Mouse (Mus musculus) cortical plate, adult 2 months (tissue): ENCODE data around the gene Slc12a9. TPM values are rescaled to one million over a fixed set of nuclear protein-coding genes. Genes with fewer than 3 reads are reported as not detected.

Experiments
- H3K27ac ChIP-seq: fragments of 200-500 bp; 2 replicates; pipeline ENCODE4 v1.5.1; 2012; ENCODE audit warnings: low read length, control low read depth, inconsistent platforms; ENCODE audit not compliant: insufficient read depth
- H3K4me1 ChIP-seq: fragments of 200-500 bp; 2 replicates; pipeline ENCODE4 v1.6.1; 2011; ENCODE audit warnings: low read length; ENCODE audit not compliant: control insufficient read depth, insufficient read depth
- H3K4me3 ChIP-seq: fragments of 200-500 bp; 2 replicates; pipeline ENCODE4 v1.5.1; 2011; ENCODE audit warnings: mild to moderate bottlenecking, low read length, control low read depth; ENCODE audit not compliant: insufficient read depth
- CTCF ChIP-seq: fragments of 200-500 bp; IDR thresholded peaks from 2 replicates; pipeline ENCODE4 v1.5.1; 2011; ENCODE audit warnings: mild to moderate bottlenecking, control low read depth, low read length; ENCODE audit not compliant: insufficient read depth; ENCODE audit errors: extremely low read depth
- POLR2A ChIP-seq: fragments of 200-500 bp; IDR thresholded peaks from 2 replicates; pipeline ENCODE4 v1.6.1; 2011; ENCODE audit warnings: mild to moderate bottlenecking, low read length, control low read depth; ENCODE audit not compliant: insufficient read depth; ENCODE audit errors: extremely low read depth
- polyA plus RNA-seq: library from polyadenylated mRNA; depleted of rRNA; stranded (reverse); fragments of >200 nt; gene quantifications from 2 replicates; pipeline ENCODE4 v1.2.3, GENCODE M21; 2012; rRNA removed

Gene Slc12a9
- polyA plus RNA-seq, 1 experiment: 34.0 TPM

DNA sequence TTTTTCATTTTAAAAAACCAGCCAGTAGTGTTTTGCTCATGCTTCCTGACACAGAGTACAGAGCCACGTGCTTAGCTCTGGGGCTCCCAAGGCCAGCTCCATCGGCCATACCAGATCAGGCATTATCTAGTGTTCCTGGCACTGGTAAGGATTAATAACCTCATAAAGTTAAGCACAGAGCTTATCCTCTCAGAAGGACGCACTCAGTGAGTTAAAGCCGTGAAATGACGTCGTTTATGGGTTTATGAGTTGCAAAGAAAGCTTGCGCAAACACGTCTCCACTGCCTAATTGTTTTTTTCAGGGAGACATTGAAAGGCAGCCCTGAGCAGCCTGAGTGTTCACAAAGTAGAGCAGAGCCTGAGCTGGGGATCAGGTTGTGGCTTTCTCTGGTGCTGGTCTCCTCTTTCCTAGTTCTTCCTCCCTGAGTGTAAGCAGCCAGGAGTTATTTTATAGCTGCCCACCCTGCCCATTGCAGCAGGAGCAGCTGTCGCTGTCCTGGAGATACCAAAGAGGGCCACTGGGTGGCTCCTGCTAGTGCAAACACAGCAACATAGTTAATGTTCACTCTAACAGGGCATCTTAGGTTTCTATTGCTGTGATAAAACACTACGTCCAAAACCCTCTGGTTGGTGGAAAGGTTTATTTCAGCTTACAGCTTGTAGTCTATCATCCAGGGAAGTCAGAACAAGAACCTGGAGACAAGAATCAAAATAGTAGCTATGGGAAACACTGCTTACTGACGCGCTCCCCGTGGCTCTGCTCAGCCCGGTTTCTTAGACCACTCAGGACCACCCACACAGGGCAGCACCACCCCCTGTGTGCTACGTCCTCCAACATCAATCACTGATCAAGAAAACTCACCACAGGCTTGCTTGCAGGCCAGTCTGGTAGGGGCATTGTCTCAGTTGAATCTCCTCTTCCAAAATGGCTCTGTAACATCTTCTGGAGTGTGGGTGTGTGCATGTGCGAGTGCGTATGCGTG, 55.7 kb downstream of the Slc12a9 start:
- H3K27ac ChIP-seq: no peak overlapping the region
- no peak for TF ChIP-seq POLR2A
- peak; percentile 47 for TF ChIP-seq CTCF
- no peaks in the 10 kb centered on the region for H3K4me1 ChIP-seq
- H3K4me3 ChIP-seq: no peak overlapping the region

DNA sequence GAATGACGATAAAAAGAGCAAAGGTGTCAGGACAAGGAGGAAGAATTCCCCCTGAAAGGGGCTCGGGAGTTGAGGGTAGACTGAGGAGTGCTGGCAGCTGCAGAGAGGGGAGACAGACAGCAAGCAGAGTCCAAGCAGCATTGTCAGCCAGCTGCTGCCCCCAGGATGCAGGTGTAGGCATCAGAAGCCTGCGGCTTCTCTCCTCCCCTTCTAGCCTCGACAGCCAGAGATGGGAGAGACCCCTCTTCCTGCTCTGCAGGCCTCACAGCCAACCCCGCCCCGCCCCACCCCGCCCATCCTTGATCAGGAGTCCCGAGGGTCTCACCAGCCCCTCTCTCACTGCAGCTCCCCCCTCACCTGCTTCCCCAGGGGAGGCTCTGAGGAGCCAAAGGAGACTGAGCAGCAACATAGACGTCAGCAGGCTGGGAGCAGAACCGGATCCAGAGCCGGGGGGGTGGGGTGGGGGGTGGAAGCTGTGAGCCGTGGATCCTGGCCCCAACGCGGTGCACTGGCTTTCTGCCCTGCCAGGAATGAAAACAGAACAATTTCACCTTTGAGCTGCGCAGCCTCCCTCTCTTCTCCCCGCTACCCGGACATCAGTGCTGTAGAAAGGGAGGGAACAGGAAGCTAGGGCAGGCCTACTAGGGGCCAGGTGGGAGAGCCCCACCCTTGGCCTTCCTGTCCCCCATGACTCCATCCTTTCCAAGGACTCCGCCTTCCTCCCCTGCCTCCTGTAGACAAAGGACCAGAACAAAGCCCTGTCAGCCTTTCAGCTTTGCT, 65.1 kb downstream of the Slc12a9 start:
- Histone ChIP-seq H3K27ac (no peak overlapping the region), H3K4me3 (0 out of 2 replicates have a peak overlapping the region, but pooled peaks have one; percentile 4), H3K4me1 (no peaks in the 10 kb centered on the region)
- no peak for TF ChIP-seq POLR2A
- TF ChIP-seq CTCF: no peak

DNA sequence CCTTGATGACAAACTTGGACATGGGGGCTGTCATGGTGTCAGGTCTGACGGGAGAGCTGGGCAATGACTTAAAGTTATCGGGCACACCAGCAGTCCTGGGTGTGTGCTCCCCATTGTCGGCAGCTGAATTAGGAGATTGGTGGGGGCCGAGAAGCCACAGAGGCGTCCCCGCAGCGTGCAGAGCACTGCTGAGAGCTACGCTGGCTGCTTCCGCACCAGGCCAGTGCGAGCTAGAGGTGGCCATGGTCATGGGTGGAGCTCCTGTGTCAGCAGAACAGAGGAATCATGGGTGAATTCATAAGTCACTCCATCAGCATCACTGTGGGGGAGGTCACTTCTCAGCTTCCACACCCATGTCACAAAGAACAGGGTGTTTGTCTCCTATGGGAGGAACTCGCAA, 68.6 kb downstream of the Slc12a9 start:
- no peak overlapping the region for H3K4me3 ChIP-seq
- TF ChIP-seq CTCF: no peak
- no peak for TF ChIP-seq POLR2A
- H3K4me1 ChIP-seq: no peaks in the 10 kb centered on the region
- no peak overlapping the region for H3K27ac ChIP-seq

Other genes starting within 250 kb of the Slc12a9 start
- 1.8 and 1.9 TPM in 2 replicates for gene Trim56, start 217.4 kb downstream of the Slc12a9 start, polyA plus RNA-seq
- not detected in 2 replicates for gene Muc3, start 184.3 kb downstream of the Slc12a9 start, polyA plus RNA-seq
- gene Muc3a, start 121.2 kb downstream of the Slc12a9 start, polyA plus RNA-seq: 26.9 and 28.3 TPM in 2 replicates
- gene Ache, start 46.1 kb downstream of the Slc12a9 start, polyA plus RNA-seq: 57.9 and 62.3 TPM in 2 replicates
- 13.3 and 14.1 TPM in 2 replicates for gene Ufsp1, start 39.0 kb downstream of the Slc12a9 start, polyA plus RNA-seq
- 226 and 239 TPM in 2 replicates for gene Srrt, start 25.9 kb downstream of the Slc12a9 start, polyA plus RNA-seq
- 8.4 and 8.8 TPM in 2 replicates for gene Trip6, start 19.2 kb downstream of the Slc12a9 start, polyA plus RNA-seq
- gene Ephb4, start 16.5 kb upstream of the Slc12a9 start, polyA plus RNA-seq: 5.8 and 5.9 TPM in 2 replicates
- gene Zan, start 143.5 kb upstream of the Slc12a9 start, polyA plus RNA-seq: 0.15 and 0.21 TPM in 2 replicates
- 46.4 and 48.5 TPM in 2 replicates for gene Pop7, start 168.9 kb upstream of the Slc12a9 start, polyA plus RNA-seq
- 41.0 and 50.2 TPM in 2 replicates for gene Gigyf1, start 185.0 kb upstream of the Slc12a9 start, polyA plus RNA-seq
- not detected in 2 replicates for gene Epo, start 199.6 kb upstream of the Slc12a9 start, polyA plus RNA-seq
- gene Gnb2, start 199.9 kb upstream of the Slc12a9 start, polyA plus RNA-seq: 653 and 687 TPM in 2 replicates
- 179 and 199 TPM in 2 replicates for gene Actl6b, start 219.9 kb upstream of the Slc12a9 start, polyA plus RNA-seq
- 22.3 and 25.5 TPM in 2 replicates for gene Tfr2, start 236.2 kb upstream of the Slc12a9 start, polyA plus RNA-seq